In the genomic region with DNA sequence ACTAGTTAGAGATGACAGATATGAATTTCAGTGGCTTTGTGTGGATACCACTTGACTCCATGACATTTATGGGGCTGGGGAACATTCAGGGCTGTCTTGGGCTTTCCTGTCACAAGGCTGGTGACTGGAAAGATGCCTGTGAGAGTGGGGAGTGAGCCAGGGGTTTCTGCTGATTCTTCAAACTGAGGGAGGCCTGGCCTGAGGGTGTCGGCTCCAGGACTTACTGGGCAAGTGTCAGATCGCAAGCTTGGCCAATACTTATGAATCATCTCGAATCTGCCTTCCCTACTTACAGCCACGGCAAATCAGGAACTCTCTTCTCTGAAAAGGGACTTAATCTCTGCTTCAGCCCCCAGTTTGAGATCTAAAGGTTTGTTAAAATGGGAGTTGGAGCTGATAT, we compare ENCODE assay signal across 12 mouse cellular contexts. TPM values are rescaled to one million over a fixed set of nuclear protein-coding genes. Genes with fewer than 3 reads are reported as not detected.
DNase-seq lines count a peak whose midpoint lies in the region; ATAC-seq and TF ChIP-seq lines count a peak whose summit lies in the region.
"Had no signal": no experiment of that assay in that cellular context is flagged by ENCODE, and none has a peak within 500 bp of the region (broad histone marks: within the 10 kb centered on the region; RNA-seq: fewer than 3 reads in every experiment).

No protein-coding gene starts in this region.

- no peak overlapping the region for H3K9ac ChIP-seq in heart, embryonic 13.5 days
- H3K9ac ChIP-seq in heart, embryonic 12.5 days, result no peak overlapping the region
- no peak overlapping the region for H3K9ac ChIP-seq in neural tube, embryonic 15.5 days (replicated peaks)
- H3K9ac ChIP-seq: forebrain, embryonic 15.5 days; liver, embryonic 14.5 days; midbrain, embryonic 12.5 days had no signal

- no peaks in the 10 kb centered on the region for H3K27me3 ChIP-seq in heart, embryonic 13.5 days (replicated peaks)
- no peaks in the 10 kb centered on the region for H3K27me3 ChIP-seq in heart, embryonic 12.5 days (replicated peaks)
- no peaks in the 10 kb centered on the region for H3K27me3 ChIP-seq in neural tube, embryonic 15.5 days (replicated peaks)
- H3K27me3 ChIP-seq: forebrain, embryonic 15.5 days; midbrain, embryonic 12.5 days had no signal

- TF ChIP-seq CTCF in bone marrow macrophage, adult 2 months (IDR thresholded peaks at IDR 0.05; ENCODE audit: low read depth, low read length), result no peak

- no peaks in the 10 kb centered on the region for H3K9me3 ChIP-seq in heart, embryonic 13.5 days
- no peaks in the 10 kb centered on the region for H3K9me3 ChIP-seq in heart, embryonic 12.5 days (replicated peaks)
- no peaks in the 10 kb centered on the region for H3K9me3 ChIP-seq in neural tube, embryonic 15.5 days (replicated peaks)
- H3K9me3 ChIP-seq: forebrain, embryonic 15.5 days; midbrain, embryonic 12.5 days had no signal

- peak; percentile 75 for DNase-seq in 3T3-L1 (ENCODE audit: low read depth, low spot score)
- DNase-seq in induced T-regulatory cell, adult 2 months (ENCODE audit: low read depth), result peak; percentile 42
- DNase-seq in spleen, postnatal 14 days (ENCODE audit: low spot score in 2 of 2), result no peak
- DNase-seq: cerebellum, adult 9-10 months had no signal

- 52% methylated on average over 4 of the region's 4 CpGs for WGBS in heart, embryonic 13.5 days
- WGBS in heart, embryonic 12.5 days, result 59% methylated on average over 4 of the region's 4 CpGs
- 74% methylated on average over 4 of the region's 4 CpGs for WGBS in neural tube, embryonic 15.5 days

- H3K4me2 ChIP-seq in heart, embryonic 13.5 days, result no peak overlapping the region
- H3K4me2 ChIP-seq in heart, embryonic 12.5 days, result no peak overlapping the region
- no peak overlapping the region for H3K4me2 ChIP-seq in neural tube, embryonic 15.5 days
- H3K4me2 ChIP-seq: forebrain, embryonic 15.5 days; midbrain, embryonic 12.5 days had no signal

- H3K36me3 ChIP-seq in heart, embryonic 13.5 days, result peaks cover 12% of the 10 kb centered on the region; the same call in 1 of the 2 replicates
- 0 out of 2 replicates have a peak, but pooled peaks cover 6% of the 10 kb centered on the region for H3K36me3 ChIP-seq in heart, embryonic 12.5 days
- H3K36me3 ChIP-seq in neural tube, embryonic 15.5 days, result no peaks in the 10 kb centered on the region
- H3K36me3 ChIP-seq: forebrain, embryonic 15.5 days; midbrain, embryonic 12.5 days had no signal

- peaks cover 70% of the 10 kb centered on the region for H3K4me1 ChIP-seq in heart, embryonic 13.5 days
- H3K4me1 ChIP-seq in heart, embryonic 12.5 days (replicated peaks), result peaks cover 54% of the 10 kb centered on the region
- H3K4me1 ChIP-seq in bone marrow macrophage, adult 2 months (ENCODE audit: control insufficient read depth, insufficient read depth, low read length), result peaks cover 57% of the 10 kb centered on the region
- peaks cover 21% of the 10 kb centered on the region for H3K4me1 ChIP-seq in neural tube, embryonic 15.5 days

- H3K4me3 ChIP-seq in heart, embryonic 13.5 days, result no peak overlapping the region
- H3K4me3 ChIP-seq in heart, embryonic 12.5 days, result no peak overlapping the region
- H3K4me3 ChIP-seq in bone marrow macrophage, adult 2 months (ENCODE audit: insufficient read depth, low read length), result no peak overlapping the region
- H3K4me3 ChIP-seq in neural tube, embryonic 15.5 days (replicated peaks), result no peak overlapping the region
- H3K4me3 ChIP-seq: forebrain, embryonic 15.5 days; midbrain, embryonic 12.5 days had no signal

- peak overlapping the region; percentile 3; the same call in 1 of the 2 replicates for H3K27ac ChIP-seq in heart, embryonic 13.5 days (replicated peaks)
- H3K27ac ChIP-seq in heart, embryonic 12.5 days (ENCODE audit: poor library complexity, severe bottlenecking), result no peak overlapping the region
- peak overlapping the region; percentile 74 for H3K27ac ChIP-seq in bone marrow macrophage, adult 2 months (ENCODE audit: insufficient read depth, low read depth, low read length)
- H3K27ac ChIP-seq in neural tube, embryonic 15.5 days (replicated peaks), result no peak overlapping the region
- H3K27ac ChIP-seq: forebrain, embryonic 15.5 days; liver, embryonic 14.5 days; midbrain, embryonic 12.5 days had no signal

- TF ChIP-seq POLR2A in bone marrow macrophage, adult 2 months (IDR thresholded peaks at IDR 0.05; ENCODE audit: borderline replicate concordance, low read depth, low read length), result no peak

- ATAC-seq in heart, embryonic 13.5 days (ENCODE audit: extremely low read depth, insufficient number of reproducible peaks, low FRiP score, low TSS enrichment), result no peak
- ATAC-seq in heart, embryonic 12.5 days (ENCODE audit: insufficient number of reproducible peaks, low FRiP score), result no peak
- no peak for ATAC-seq in neural tube, embryonic 15.5 days (ENCODE audit: low FRiP score)
- ATAC-seq: forebrain, embryonic 15.5 days; intestine, embryonic 16.5 days had no signal

RNA-seq across cellular contexts. Expression of gene Nck2, which starts 18.3 kb away (rescaled TPM):
- 24.2 and 24.8 TPM in 2 replicates for polyA plus RNA-seq in heart, embryonic 13.5 days (2015; fragmentation: Nextera tagmentation; extraction: Ambion mirVana)
- 35.6 and 36.4 TPM in 2 replicates for polyA plus RNA-seq in heart, embryonic 12.5 days (2016; fragmentation: Nextera tagmentation; extraction: Ambion mirVana)
- polyA plus RNA-seq in bone marrow macrophage, adult 2 months (2012; ENCODE audit: insufficient read depth, insufficient read length, missing spikeins), result 11.2 TPM in 2 replicates
- 31.0 and 36.6 TPM in 2 replicates for polyA plus RNA-seq in neural tube, embryonic 15.5 days (2015; fragmentation: Nextera tagmentation; extraction: Ambion mirVana)

Comparison
In these comparisons a context has a peak if more than half of its experiments do, and no peak if none do; other contexts are left out.
1. H3K27ac ChIP-seq: peak in heart, embryonic 13.5 days (single experiment) and bone marrow macrophage, adult 2 months (single experiment); none in heart, embryonic 12.5 days (single experiment) and neural tube, embryonic 15.5 days (single experiment).
2. DNase-seq: peak in 3T3-L1 (single experiment) and induced T-regulatory cell, adult 2 months (single experiment); none in spleen, postnatal 14 days (0 of 2).